Mouse (Mus musculus): ENCODE measurements around the gene Oxct1. TPM values are rescaled to one million over a fixed set of nuclear protein-coding genes. Genes with fewer than 3 reads are reported as not detected.

Oxct1 gene
- polyA plus RNA-seq, 1 experiment from 2014 or later = 199 TPM

DNA sequence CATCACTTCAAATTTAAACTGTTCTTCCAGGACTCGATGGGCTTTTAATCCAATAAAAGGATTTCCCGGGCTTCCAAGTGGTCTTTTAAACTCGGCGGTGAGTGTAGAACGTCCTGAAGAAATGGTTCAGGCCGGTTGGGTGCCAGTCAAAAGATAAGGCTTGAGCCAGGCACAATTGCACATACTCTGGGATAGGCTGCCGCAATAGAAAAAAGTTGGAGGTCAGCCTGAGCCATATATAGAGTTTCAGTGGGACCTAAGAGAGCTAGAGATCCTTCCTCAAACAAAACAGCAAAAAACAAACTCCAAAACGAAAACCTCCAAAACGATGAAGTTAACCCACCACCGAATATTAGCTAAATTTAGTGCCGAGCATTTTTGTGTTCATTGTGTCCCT, 677 bp upstream of the Oxct1 start:
- no peak for DNase-seq (ENCODE audit: low spot score)
- ATAC-seq (replicated peaks; ENCODE audit: low FRiP score, low TSS enrichment, low read depth) = no peak
- H3K4me3 ChIP-seq (ENCODE audit: low read depth, low read length) = peak overlapping the region; percentile 90; the same call in 1 of the 2 replicates
- peak overlapping the region; percentile 98; the same call in 1 of the 2 replicates for H3K27ac ChIP-seq (ENCODE audit: low read depth)
- peak overlapping the region; percentile 72 for H3K4me2 ChIP-seq (ENCODE audit: low read length)
- H3K36me3 ChIP-seq (ENCODE audit: control insufficient read depth, insufficient read depth, low read length) = no peaks in the 10 kb centered on the region
- WGBS = 73% methylated on average over 11 of the region's 11 CpGs
- no peak overlapping the region for H3K9ac ChIP-seq (ENCODE audit: low read length)
- H3K27me3 ChIP-seq (replicated peaks; ENCODE audit: control insufficient read depth, insufficient read depth, low read length) = no peaks in the 10 kb centered on the region
- no peaks in the 10 kb centered on the region for H3K9me3 ChIP-seq (ENCODE audit: control insufficient read depth, low read length)
- peaks cover 4% of the 10 kb centered on the region; the same call in 1 of the 2 replicates for H3K4me1 ChIP-seq (replicated peaks; ENCODE audit: control insufficient read depth, insufficient read depth, low read length)

DNA sequence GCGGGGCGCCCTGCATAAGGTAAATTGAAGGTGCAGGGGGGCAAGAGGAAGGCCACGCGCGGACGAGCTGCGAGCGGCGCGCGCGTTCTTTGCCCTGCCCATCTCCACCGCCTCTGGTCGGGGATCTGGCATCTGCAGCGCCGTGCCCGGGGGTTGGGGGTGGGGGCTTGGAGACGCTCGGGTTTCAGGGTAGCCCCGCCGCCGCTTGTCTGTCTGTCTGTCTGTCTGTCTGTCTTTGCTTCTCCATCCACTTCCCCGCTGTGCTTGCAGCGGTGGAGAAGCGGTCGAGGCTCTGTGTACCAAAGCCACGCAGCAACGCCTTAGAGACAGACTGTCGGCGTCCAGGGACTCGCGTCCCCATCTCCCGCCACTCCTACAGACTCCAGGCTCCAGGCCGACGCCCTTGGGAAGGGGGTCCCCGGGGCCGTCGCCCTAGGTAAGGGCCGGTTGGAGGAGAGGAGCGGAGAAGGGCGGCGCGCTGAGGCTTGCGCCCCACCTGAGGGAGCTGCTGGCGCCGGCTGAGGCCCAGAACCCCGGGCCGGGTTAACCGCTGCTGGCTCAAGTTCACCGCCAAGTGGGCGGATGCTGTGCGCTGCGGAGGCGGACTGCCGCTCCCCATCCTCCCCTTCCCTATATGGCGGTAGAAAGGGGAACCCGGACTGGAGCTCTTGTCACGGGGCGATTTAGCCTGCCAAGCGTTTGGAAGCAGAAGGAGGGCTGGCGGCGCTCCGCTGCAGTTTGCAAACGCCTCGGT, 825 bp downstream of the Oxct1 start:
- ATAC-seq (replicated peaks; ENCODE audit: low FRiP score, low TSS enrichment, low read depth) = peak; percentile 82
- Histone ChIP-seq H3K27ac (ENCODE audit: low read depth) (peak overlapping the region; percentile 98), H3K4me1 (replicated peaks; ENCODE audit: control insufficient read depth, insufficient read depth, low read length) (peaks cover 4% of the 10 kb centered on the region; the same call in 1 of the 2 replicates), H3K9ac (ENCODE audit: low read length) (peak overlapping the region; percentile 85), H3K36me3 (ENCODE audit: control insufficient read depth, insufficient read depth, low read length) (no peaks in the 10 kb centered on the region), H3K9me3 (ENCODE audit: control insufficient read depth, low read length) (no peaks in the 10 kb centered on the region), H3K4me3 (ENCODE audit: low read depth, low read length) (peak overlapping the region; percentile 90), H3K27me3 (replicated peaks; ENCODE audit: control insufficient read depth, insufficient read depth, low read length) (no peaks in the 10 kb centered on the region), H3K4me2 (ENCODE audit: low read length) (peak overlapping the region; percentile 72)
- WGBS = under 1% methylated on average over 65 of the region's 65 CpGs
- DNase-seq (ENCODE audit: low spot score) = peak; percentile 92

DNA sequence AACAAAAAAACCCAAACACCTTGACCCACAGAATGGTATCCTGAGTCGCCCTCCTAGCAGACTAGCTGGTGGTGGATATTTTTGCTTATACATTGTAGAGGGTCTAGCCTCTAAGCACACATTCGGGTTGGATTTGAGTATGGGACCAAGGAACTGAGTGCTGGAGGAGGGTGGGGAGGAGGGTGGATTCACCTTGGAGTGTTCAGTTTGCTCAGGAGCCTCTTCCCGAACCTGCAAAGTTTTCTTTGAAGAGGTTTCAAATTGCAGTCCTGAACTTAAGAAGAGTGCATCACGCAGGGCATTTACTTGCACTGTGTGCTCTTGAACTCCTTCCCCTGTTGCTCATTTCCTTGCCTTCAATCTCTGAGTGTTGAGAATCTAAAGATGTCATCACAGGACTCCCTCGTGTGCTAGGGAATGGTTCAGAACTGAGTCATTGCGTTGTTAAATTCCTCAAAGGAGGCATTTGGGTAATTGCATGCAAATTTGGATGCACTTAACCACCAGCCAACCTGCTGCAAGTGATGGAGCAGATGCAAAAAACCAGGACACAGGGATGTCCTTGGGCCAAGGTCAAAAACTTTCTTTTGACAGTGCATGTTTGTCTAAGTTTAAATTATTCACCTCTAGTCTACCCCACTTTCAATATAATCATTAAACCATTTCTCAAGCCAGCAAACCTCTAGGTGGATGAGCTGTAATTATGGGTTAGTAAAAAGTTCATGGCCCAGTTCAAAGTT, 1.7 kb downstream of the Oxct1 start:
- peak overlapping the region; percentile 90 for H3K4me3 ChIP-seq (ENCODE audit: low read depth, low read length)
- H3K4me2 ChIP-seq (ENCODE audit: low read length) = peak overlapping the region; percentile 72
- H3K36me3 ChIP-seq (ENCODE audit: control insufficient read depth, insufficient read depth, low read length) = no peaks in the 10 kb centered on the region
- H3K9me3 ChIP-seq (ENCODE audit: control insufficient read depth, low read length) = no peaks in the 10 kb centered on the region
- no peak for ATAC-seq (replicated peaks; ENCODE audit: low FRiP score, low TSS enrichment, low read depth)
- peaks cover 4% of the 10 kb centered on the region; the same call in 1 of the 2 replicates for H3K4me1 ChIP-seq (replicated peaks; ENCODE audit: control insufficient read depth, insufficient read depth, low read length)
- no peak for DNase-seq (ENCODE audit: low spot score)
- H3K27ac ChIP-seq (ENCODE audit: low read depth) = peak overlapping the region; percentile 98
- 10% methylated on average over 6 of the region's 6 CpGs for WGBS
- H3K27me3 ChIP-seq (replicated peaks; ENCODE audit: control insufficient read depth, insufficient read depth, low read length) = no peaks in the 10 kb centered on the region
- H3K9ac ChIP-seq (ENCODE audit: low read length) = peak overlapping the region; percentile 85

DNA sequence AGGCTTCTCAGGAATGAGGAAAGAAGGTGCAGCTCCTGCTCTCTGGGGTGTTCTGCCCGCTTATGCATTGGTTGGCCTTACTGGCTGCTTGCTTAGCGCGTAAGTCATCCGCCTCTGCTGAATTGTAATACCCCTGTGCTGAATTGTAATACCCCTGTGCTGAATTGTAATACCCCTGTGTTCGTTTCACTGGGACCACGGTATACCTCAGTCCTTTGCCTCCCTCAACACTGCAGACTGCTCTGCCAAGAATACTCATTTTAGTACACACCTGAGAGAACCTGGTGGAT, 2.2 kb downstream of the Oxct1 start:
- 85% methylated on average over 6 of the region's 6 CpGs for WGBS
- H3K36me3 ChIP-seq (ENCODE audit: control insufficient read depth, insufficient read depth, low read length) = no peaks in the 10 kb centered on the region
- no peaks in the 10 kb centered on the region for H3K27me3 ChIP-seq (replicated peaks; ENCODE audit: control insufficient read depth, insufficient read depth, low read length)
- H3K9ac ChIP-seq (ENCODE audit: low read length) = no peak overlapping the region
- no peaks in the 10 kb centered on the region for H3K9me3 ChIP-seq (ENCODE audit: control insufficient read depth, low read length)
- H3K4me2 ChIP-seq (ENCODE audit: low read length) = no peak overlapping the region; the same call in 1 of the 2 replicates
- DNase-seq (ENCODE audit: low spot score) = no peak
- no peak for ATAC-seq (replicated peaks; ENCODE audit: low FRiP score, low TSS enrichment, low read depth)
- H3K27ac ChIP-seq (ENCODE audit: low read depth) = no peak overlapping the region
- H3K4me1 ChIP-seq (replicated peaks; ENCODE audit: control insufficient read depth, insufficient read depth, low read length) = peaks cover 4% of the 10 kb centered on the region; the same call in 1 of the 2 replicates
- H3K4me3 ChIP-seq (ENCODE audit: low read depth, low read length) = no peak overlapping the region

DNA sequence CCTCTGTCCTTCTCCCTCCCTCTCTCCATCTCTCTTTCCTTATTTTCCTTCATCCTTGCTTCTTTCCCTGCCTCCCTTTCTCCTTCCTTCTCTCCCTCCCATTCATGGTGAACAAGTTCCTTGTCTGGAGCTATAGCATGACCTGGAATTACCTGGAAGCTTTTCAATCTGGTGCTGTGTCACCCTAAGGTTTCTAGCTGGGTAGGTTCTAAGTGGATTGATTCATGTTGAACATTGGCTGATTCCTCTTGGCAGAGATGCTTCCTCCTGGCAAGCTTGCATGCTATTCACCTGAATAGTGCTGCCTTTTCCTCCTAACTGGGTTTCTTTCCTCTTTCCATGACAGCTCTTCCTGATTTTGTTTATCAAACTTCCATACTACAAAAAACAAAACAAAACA, 2.8 kb downstream of the Oxct1 start:
- no peak for ATAC-seq (replicated peaks; ENCODE audit: low FRiP score, low TSS enrichment, low read depth)

DNA sequence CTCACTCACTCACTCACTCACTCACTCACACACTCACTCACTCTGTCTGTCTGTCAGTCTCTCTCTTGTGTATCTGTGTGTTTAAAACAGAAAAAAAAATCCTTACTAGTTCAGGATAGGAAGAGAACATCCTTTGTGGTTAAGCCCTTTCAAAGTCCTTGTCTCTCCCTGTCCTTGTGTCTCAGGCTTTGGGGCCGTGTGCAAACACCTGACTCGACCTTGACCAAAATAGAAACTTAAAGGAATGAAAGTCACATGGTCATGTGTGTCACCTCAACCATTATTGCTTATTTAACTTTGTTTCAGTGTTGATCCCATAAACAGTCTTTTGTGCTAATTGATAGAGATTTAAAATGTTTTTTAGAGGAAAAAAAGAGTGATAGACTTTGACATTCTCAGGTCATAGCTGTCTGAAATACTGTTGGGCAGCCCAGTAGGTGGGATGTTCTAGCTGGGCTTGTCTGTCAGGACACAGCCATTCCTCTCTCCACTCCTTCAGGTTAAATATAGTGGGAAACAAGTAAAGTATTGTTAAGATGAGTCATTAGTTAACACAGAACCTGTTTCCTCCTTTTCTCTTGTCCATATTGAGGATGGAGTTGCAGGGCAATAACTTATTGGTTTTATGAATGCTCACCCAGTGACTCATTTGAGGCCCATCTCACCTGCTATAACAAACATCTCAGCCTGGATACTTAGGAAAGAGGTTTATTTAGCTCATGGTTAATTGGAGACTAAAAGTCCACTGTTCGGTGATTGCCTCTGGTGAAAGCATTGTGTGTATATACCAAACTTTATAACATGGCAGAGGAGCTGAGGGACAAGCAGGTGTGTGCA, 7.2 kb downstream of the Oxct1 start:
- H3K36me3 ChIP-seq (ENCODE audit: control insufficient read depth, insufficient read depth, low read length) = peaks cover 29% of the 10 kb centered on the region
- no peak for DNase-seq (ENCODE audit: low spot score)
- H3K9ac ChIP-seq (ENCODE audit: low read length) = no peak overlapping the region
- H3K27me3 ChIP-seq (replicated peaks; ENCODE audit: control insufficient read depth, insufficient read depth, low read length) = no peaks in the 10 kb centered on the region
- 69% methylated on average over 3 of the region's 3 CpGs for WGBS
- H3K4me2 ChIP-seq (ENCODE audit: low read length) = no peak overlapping the region
- no peak overlapping the region for H3K27ac ChIP-seq (ENCODE audit: low read depth)
- H3K4me1 ChIP-seq (replicated peaks; ENCODE audit: control insufficient read depth, insufficient read depth, low read length) = no peaks in the 10 kb centered on the region
- peak; percentile 59; the same call in 1 of the 2 replicates for ATAC-seq (replicated peaks; ENCODE audit: low FRiP score, low TSS enrichment, low read depth)
- H3K4me3 ChIP-seq (ENCODE audit: low read depth, low read length) = no peak overlapping the region
- no peaks in the 10 kb centered on the region for H3K9me3 ChIP-seq (ENCODE audit: control insufficient read depth, low read length)

More for the DNA sequence above, 2.8 kb downstream of the Oxct1 start:
- H3K9me3 ChIP-seq (ENCODE audit: control insufficient read depth, low read length) = no peaks in the 10 kb centered on the region
- H3K27ac ChIP-seq (ENCODE audit: low read depth) = no peak overlapping the region
- H3K4me2 ChIP-seq (ENCODE audit: low read length) = no peak overlapping the region
- H3K4me1 ChIP-seq (replicated peaks; ENCODE audit: control insufficient read depth, insufficient read depth, low read length) = peaks cover 4% of the 10 kb centered on the region; the same call in 1 of the 2 replicates
- no peak for DNase-seq (ENCODE audit: low spot score)
- H3K4me3 ChIP-seq (ENCODE audit: low read depth, low read length) = no peak overlapping the region
- H3K9ac ChIP-seq (ENCODE audit: low read length) = no peak overlapping the region
- H3K27me3 ChIP-seq (replicated peaks; ENCODE audit: control insufficient read depth, insufficient read depth, low read length) = no peaks in the 10 kb centered on the region
- no peaks in the 10 kb centered on the region for H3K36me3 ChIP-seq (ENCODE audit: control insufficient read depth, insufficient read depth, low read length)

DNA sequence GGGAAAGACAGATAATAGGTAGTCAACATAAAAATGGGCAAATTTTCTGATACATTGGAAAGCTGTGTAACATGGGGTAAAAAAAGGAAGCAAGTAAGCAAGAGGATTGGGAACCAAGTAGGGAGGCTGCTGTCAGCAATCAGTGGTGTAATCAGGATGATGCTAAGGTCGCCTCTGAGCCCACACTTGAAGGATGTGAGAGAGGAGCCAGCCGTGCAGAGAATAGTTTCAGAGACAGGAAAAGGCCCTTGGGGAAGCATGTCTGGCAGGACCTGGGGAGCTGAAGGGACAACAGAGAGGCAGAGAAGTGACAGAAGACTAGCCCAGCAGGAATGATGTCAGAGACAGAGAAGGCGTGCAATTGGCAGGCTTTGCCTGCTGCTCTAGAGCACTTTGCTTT, 16.2 kb downstream of the Oxct1 start:
- H3K36me3 ChIP-seq (ENCODE audit: control insufficient read depth, insufficient read depth, low read length) = peaks cover 40% of the 10 kb centered on the region
- no peak for DNase-seq (ENCODE audit: low spot score)
- WGBS = 68% methylated on average over 3 of the region's 3 CpGs

DNA sequence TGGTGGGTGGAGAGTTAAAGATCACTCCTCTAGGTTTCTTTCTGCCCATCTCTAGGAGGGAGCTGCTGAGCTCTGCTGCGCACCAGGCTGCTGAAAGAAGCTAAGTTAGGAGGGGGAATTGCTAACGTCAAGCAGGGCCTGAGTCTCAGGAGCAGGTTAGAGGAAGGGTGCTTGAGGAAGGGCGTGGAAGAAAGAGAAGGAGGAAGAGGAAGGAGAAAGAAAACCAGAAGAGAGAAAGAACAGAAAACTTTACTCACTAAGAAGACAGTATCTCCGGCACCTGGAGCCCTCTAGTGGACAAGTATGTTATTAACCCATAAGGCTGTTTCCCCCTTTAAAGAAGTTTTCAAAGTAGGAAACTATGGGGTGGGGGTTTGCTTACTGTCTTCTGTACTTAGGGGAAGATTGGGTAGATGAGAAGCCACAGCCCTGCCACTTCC, 16.9 kb downstream of the Oxct1 start:
- Histone ChIP-seq H3K4me3 (ENCODE audit: low read depth, low read length) (no peak overlapping the region), H3K9ac (ENCODE audit: low read length) (no peak overlapping the region), H3K27me3 (replicated peaks; ENCODE audit: control insufficient read depth, insufficient read depth, low read length) (no peaks in the 10 kb centered on the region), H3K27ac (ENCODE audit: low read depth) (no peak overlapping the region), H3K4me1 (replicated peaks; ENCODE audit: control insufficient read depth, insufficient read depth, low read length) (no peaks in the 10 kb centered on the region), H3K9me3 (ENCODE audit: control insufficient read depth, low read length) (no peaks in the 10 kb centered on the region), H3K36me3 (ENCODE audit: control insufficient read depth, insufficient read depth, low read length) (peaks cover 40% of the 10 kb centered on the region), H3K4me2 (ENCODE audit: low read length) (no peak overlapping the region)
- 25% methylated on average over 4 of the region's 4 CpGs for WGBS
- DNase-seq (ENCODE audit: low spot score) = peak; percentile 58
- ATAC-seq (replicated peaks; ENCODE audit: low FRiP score, low TSS enrichment, low read depth) = no peak

More for the DNA sequence above, 16.2 kb downstream of the Oxct1 start:
- H3K9me3 ChIP-seq (ENCODE audit: control insufficient read depth, low read length) = no peaks in the 10 kb centered on the region
- H3K4me1 ChIP-seq (replicated peaks; ENCODE audit: control insufficient read depth, insufficient read depth, low read length) = no peaks in the 10 kb centered on the region
- H3K9ac ChIP-seq (ENCODE audit: low read length) = no peak overlapping the region
- H3K4me2 ChIP-seq (ENCODE audit: low read length) = no peak overlapping the region
- no peak for ATAC-seq (replicated peaks; ENCODE audit: low FRiP score, low TSS enrichment, low read depth)
- no peak overlapping the region for H3K27ac ChIP-seq (ENCODE audit: low read depth)
- no peaks in the 10 kb centered on the region for H3K27me3 ChIP-seq (replicated peaks; ENCODE audit: control insufficient read depth, insufficient read depth, low read length)
- no peak overlapping the region for H3K4me3 ChIP-seq (ENCODE audit: low read depth, low read length)

All from intestine, embryonic 14.5 days (tissue).